Mouse (Mus musculus): ENCODE data around the gene a.

DNA sequence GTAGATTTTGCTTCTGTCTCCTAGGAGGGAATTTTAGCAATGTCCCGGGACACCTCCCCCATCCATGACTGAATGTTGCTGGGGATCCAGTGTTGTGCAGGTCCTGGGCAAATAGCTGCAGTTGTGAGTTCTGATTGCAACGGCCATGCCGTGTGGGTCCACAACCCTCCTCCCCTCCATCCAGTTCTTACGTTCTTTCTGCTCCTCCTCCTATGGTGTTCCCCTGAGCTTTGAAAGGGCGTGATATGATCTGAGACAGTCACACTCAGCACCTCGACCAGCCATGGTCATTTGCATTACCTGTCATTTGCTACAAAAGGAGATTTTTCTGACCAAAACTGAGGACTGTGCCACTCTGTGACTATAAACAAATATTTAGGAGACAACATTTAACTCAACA lies 284.4 kb downstream of the a start:
- TF ChIP-seq CTCF (IDR thresholded peaks at IDR 0.05; ENCODE audit: low read depth) (no peak), EP300 (optimal IDR thresholded peaks at IDR 0.05) (no peak)
